Mouse (Mus musculus): ENCODE results near the gene Fam98c. TPM values are rescaled to one million over a fixed set of nuclear protein-coding genes. Genes with fewer than 3 reads are reported as not detected.
"Not testable (repeated sequence)": the region's sequence is repeated elsewhere in the genome, so short reads cannot be mapped to it uniquely, and the experiment has no call there.

The Fam98c gene
- total RNA-seq, 2 experiments from 2014 or later = 9.1 to 9.4 TPM

- no peak for DNase-seq (ENCODE audit: low spot score)
Observed at GRCm38 (mm10) chr7:29162294-29162693, 6.3 kb upstream of the Fam98c start.

GRCm38 (mm10) chr7:29158264-29158663 is 2.2 kb upstream of the Fam98c start:
- DNase-seq (ENCODE audit: low spot score) = no peak

- DNase-seq (ENCODE audit: low spot score) = peak; percentile 89
Observed at GRCm38 (mm10) chr7:29155196-29155837, 717 bp downstream of the Fam98c start.

GRCm38 (mm10) chr7:29154018-29154720 is 1.9 kb downstream of the Fam98c start:
- no peak for DNase-seq (ENCODE audit: low spot score)

GRCm38 (mm10) chr7:29151486-29151885 is 4.5 kb downstream of the Fam98c start:
- no peak for DNase-seq (ENCODE audit: low spot score)

GRCm38 (mm10) chr7:29148771-29149170 is 7.3 kb downstream of the Fam98c start:
- DNase-seq (ENCODE audit: low spot score) = no peak

GRCm38 (mm10) chr7:29146625-29147367 is 9.2 kb downstream of the Fam98c start:
- no peak for DNase-seq (ENCODE audit: low spot score)

- no peak for DNase-seq (ENCODE audit: low spot score)
Observed at GRCm38 (mm10) chr7:29144006-29144405, 12.0 kb downstream of the Fam98c start.

GRCm38 (mm10) chr7:29141416-29141815 is 14.6 kb downstream of the Fam98c start:
- no peak for DNase-seq (ENCODE audit: low spot score)

- not testable (repeated sequence) for DNase-seq (ENCODE audit: low spot score)
Observed at GRCm38 (mm10) chr7:29139237-29139636, 16.8 kb downstream of the Fam98c start.

GRCm38 (mm10) chr7:29137429-29137828 is 18.6 kb downstream of the Fam98c start:
- no peak for DNase-seq (ENCODE audit: low spot score)

- no peak for DNase-seq (ENCODE audit: low spot score)
Observed at GRCm38 (mm10) chr7:29134693-29135386, 21.2 kb downstream of the Fam98c start, which contains the start of gene Rasgrp4. Gene Rasgrp4 (plus strand): TSS chr7:29134851.

GRCm38 (mm10) chr7:29134230-29134629 is 21.8 kb downstream of the Fam98c start:
- DNase-seq (ENCODE audit: low spot score) = no peak

- no peak for DNase-seq (ENCODE audit: low spot score)
Observed at GRCm38 (mm10) chr7:29128725-29129124, 27.3 kb downstream of the Fam98c start.

GRCm38 (mm10) chr7:29126173-29126915 is 29.7 kb downstream of the Fam98c start:
- peak; percentile 89 for DNase-seq (ENCODE audit: low spot score)

GRCm38 (mm10) chr7:29124970-29125369 is 31.1 kb downstream of the Fam98c start, which contains the start of gene Ryr1:
Gene Ryr1 (minus strand): TSS chr7:29125179.
- DNase-seq (ENCODE audit: low spot score) = peak; percentile 89

- DNase-seq (ENCODE audit: low spot score) = peak; percentile 88
Observed at GRCm38 (mm10) chr7:29123531-29124358, 32.3 kb downstream of the Fam98c start.

- no peak for DNase-seq (ENCODE audit: low spot score)
Observed at GRCm38 (mm10) chr7:29122821-29123220, 33.2 kb downstream of the Fam98c start.

GRCm38 (mm10) chr7:29119526-29119925 is 36.5 kb downstream of the Fam98c start:
- no peak for DNase-seq (ENCODE audit: low spot score)

Measured in gastrocnemius, adult 18-20 months (tissue).